Mouse (Mus musculus) MN1 (cell line): Measurements from ENCODE around the gene Thsd4.

Experiments
- DNase-seq: peaks from one replicate; pipeline ENCODE4 v3.0.0-alpha.2; 2016; ENCODE audit warnings: low spot score

Gene Thsd4

DNA sequence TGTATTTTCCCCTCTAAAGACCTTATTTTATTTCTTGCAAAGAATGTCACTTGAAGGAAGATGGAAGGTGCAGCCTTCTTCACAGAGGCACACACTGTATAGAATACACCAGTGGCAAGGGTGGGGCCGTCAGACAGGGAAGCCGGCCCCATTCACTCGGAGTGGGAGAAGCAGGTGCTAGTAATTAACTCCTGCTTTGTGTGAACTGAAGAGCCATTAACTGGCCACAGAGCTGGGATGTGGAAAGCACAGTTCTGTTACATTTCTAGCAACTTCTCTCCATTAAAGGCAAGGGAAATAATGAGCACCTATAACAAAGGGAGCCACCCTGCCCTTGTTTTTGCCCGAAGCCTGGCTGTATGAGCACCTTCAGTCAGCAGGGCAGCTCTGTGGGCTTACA lies 374.4 kb downstream of the Thsd4 start:
- no peak for DNase-seq

- DNase-seq, result no peak
Measured at GRCm38 (mm10) chr9:60143816-60144215, 378.0 kb downstream of the Thsd4 start.

DNA sequence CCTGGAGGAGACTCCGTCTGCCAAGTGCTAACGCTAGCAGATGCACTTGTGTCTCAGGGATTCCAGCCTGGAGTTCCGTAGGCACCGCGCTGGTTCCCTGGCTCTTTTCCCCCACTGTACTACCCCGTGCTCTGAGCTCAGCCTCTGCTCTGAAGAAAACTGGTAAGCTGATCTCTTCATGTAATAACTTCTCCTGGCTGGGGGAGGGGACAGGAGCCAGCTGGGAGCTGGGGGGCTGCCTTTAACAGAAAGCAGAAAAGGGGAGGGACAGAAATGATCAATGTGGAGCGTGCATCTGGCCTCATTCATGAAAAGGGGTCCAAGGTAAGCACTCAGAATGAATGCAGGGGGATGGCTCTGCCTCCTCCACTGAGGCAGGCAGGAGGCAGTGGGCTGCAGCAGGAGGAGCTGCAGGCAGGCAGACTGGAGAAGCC lies 380.7 kb downstream of the Thsd4 start:
- no peak for DNase-seq

GRCm38 (mm10) chr9:60140411-60140810 lies 381.4 kb downstream of the Thsd4 start:
- no peak for DNase-seq

GRCm38 (mm10) chr9:60139446-60139845 lies 382.4 kb downstream of the Thsd4 start:
- DNase-seq, result no peak

DNA sequence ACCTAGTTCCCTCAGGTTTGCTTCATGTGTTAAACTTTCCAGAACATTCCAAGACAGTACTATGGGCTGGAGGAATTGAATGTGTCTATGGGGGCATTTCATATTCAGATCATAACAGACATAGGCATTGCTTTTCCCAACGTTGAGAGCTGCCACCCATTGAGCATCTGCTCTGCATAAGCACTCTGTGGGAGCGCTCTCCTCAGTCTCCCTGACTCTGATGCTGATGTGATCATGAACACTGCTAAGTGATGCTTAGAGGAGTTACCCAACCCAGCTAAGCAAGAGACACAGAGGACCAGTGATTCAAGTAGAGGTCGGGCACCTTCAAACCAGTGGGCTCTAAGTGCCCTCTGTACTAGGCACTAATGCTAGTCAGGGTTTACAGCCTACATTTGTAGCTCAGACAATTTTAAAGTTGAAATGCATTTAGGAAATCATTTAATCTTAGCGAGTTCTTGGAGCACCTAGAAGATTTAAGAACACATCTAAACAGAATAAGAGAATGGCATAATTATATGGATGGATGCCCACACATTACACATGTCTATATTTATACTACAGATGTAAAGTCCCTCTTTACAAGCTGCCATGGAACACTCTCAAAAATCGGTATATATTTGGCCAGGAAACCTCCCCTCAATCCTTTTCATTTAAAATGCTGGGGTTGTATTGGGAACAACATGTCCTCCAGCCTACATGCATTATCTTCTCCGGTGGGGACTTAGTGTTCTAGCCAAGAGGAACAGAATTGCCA lies 392.4 kb downstream of the Thsd4 start:
- no peak for DNase-seq

GRCm38 (mm10) chr9:60126961-60127360 lies 394.9 kb downstream of the Thsd4 start:
- DNase-seq, result no peak

- no peak for DNase-seq
Measured at GRCm38 (mm10) chr9:60124102-60124501, 397.7 kb downstream of the Thsd4 start.

DNA sequence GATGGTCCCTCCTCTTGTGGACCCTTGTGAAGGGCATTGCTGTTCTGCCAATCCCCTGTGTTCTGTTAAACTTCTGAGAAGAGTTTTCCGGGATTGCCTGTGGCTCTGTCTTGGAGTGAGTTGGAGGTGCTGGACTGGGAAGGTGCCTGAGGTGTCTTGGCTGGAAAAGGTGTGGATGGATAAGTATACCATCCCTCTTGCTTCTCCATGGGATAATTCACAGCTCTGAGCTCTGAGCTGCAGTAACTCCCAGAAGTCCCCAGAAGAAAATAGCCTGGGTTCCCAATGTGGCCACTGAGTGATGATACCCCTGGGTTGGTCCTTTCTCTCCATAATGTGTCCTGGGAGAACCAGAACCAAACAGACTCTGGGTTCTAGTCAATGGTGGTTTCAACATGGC lies 398.8 kb downstream of the Thsd4 start:
- DNase-seq, result no peak

DNA sequence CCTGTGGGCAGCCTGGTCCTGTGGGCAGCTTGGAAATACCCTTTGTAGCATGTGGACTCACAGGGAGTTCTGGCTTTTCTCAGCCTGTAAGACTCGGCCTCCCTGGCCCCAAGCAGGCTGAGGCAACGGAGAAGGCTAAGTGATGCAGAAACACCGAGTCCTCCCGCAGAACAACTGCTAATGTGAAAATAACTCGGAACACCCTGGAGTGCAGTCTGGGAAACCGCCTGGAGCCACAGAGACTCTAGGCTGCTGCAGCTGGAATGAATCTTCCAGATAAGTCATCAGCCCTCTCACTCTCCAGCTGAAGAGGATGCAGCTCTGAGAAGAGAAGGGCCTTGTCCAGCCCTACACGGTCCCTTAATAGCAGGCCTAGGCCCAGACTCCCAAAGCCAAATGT lies 402.0 kb downstream of the Thsd4 start:
- no peak for DNase-seq

- DNase-seq, result no peak
Measured at GRCm38 (mm10) chr9:60117831-60118230, 404.0 kb downstream of the Thsd4 start.

DNA sequence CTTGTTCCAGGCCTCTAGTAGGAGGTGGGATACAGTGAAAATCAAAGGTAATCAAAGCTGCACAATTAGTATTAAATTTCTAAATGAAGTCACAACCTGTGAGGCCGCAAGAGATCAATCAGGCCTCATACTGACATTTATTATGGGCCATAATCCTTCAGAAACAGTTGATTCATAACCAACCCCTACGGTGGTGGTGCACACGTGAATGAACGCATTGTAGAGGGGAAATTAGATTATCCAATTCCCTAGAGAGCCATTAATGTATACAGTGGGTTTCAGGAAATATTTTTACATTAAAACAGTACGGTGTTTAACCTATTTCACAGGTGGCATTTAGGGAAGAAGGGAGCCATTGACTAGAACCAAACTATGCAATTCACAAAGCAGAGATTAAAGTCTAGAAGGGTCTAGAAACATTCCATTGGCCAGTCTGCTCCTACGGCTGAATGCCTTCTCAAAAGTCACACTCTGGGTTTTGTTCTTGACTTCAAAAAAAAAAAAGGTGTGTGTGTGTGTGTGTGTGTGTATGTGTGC lies 406.1 kb downstream of the Thsd4 start:
- DNase-seq, result no peak

DNA sequence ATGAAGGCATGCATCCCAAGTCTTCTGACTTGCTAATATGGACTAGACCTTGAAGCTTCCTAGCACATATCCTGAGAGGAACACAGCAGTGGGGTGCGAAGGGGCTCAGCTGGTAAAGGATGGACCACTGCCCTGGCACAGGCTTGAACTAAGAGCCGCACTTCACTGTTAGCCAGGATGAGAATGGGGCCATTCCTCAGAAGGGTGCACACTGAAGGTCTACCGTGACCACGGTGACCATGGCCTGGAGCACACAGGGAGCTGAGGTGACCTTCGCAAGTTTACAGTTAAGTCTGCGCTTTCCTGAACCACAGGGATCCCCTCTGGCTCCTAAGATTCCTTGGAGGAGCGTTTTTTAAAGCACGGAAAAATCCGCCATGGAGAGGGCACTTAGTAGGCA lies 406.5 kb downstream of the Thsd4 start:
- DNase-seq, result no peak

DNA sequence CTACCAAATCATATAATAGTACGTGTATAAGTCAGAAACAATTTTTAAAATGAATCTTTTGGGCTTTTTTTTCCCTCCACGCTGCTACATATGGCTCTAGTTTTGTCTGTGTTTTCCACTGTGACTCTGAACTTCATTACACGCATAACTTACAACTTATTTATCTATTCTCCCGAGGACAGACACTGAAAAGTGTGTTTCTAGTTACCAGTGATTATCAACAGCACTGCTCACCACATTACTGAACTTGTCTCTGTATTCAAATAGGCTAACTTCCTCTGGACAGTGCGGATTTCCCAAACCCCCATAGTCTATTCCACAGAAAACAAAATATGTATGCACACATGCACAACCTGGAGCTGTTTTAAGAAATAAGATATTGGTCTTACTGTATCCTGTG lies 411.6 kb downstream of the Thsd4 start:
- no peak for DNase-seq

DNA sequence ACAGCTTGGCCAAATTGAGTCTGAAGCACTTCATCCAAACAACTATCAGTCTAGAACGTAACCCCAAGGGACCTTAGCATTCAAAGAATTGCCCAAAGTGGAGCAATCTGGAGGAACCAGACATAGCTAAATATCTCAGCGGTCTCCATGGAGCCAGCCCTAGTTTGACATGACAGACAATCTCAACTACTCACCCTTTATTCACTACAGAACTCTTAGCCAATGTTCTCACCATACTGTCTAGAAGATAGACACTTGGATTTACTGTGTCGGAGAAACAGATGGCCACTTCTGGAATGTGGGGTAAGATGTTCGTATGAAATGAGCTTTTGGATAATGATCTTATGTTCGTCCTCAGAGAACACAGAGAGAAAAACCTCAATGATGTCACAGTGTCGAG lies 415.2 kb downstream of the Thsd4 start:
- DNase-seq, result no peak

- no peak for DNase-seq
Measured at GRCm38 (mm10) chr9:60106106-60106505, 415.7 kb downstream of the Thsd4 start.

- no peak for DNase-seq
Measured at GRCm38 (mm10) chr9:60094211-60094610, 427.6 kb downstream of the Thsd4 start.

- no peak for DNase-seq
Measured at GRCm38 (mm10) chr9:60092428-60092827, 429.4 kb downstream of the Thsd4 start.

- no peak for DNase-seq
Measured at GRCm38 (mm10) chr9:60089441-60089840, 432.4 kb downstream of the Thsd4 start.

DNA sequence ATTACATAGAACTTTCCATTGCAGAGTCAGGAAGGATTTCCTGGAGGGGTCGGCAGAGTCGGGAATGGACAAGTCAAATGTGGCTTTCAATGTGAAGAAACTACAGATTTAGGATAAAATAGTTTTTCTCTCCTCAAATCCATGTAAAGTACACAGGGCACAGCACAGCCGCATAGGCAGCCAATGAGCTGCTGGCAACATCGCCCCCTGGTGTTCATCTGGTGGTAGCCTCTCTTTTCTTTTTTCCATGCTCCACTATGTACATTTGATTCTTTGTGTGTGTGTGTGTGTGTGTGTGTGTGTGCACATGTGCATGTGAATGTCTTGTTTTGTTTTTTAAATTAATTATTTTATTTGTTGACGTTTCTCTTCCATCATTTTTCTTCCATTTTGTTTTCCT lies 433.7 kb downstream of the Thsd4 start:
- no peak for DNase-seq

DNA sequence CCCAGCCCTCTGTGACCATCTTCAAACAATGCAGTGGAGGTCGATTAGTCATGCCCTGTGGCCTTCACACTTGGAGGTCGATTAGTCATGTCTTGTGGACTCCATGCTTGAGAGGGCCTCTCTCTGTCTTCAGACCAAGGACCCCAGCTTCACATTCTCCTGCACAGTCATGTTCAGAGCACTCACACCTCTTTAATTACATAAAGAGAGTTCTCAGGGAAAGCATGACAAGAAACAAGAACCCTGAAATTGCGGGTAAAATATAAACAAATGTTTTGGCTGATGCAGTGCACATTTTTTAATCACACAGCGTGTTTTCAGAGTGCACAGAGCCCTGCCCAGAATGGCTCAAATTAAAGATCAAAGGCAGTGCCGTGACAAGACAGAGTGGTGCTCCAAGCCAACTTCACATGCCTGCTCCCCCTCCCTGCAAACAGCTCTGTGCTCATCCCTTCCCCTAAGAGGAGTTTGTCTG lies 439.7 kb downstream of the Thsd4 start:
- DNase-seq, result no peak

- DNase-seq, result no peak
Measured at GRCm38 (mm10) chr9:60077761-60078160, 444.1 kb downstream of the Thsd4 start.

DNA sequence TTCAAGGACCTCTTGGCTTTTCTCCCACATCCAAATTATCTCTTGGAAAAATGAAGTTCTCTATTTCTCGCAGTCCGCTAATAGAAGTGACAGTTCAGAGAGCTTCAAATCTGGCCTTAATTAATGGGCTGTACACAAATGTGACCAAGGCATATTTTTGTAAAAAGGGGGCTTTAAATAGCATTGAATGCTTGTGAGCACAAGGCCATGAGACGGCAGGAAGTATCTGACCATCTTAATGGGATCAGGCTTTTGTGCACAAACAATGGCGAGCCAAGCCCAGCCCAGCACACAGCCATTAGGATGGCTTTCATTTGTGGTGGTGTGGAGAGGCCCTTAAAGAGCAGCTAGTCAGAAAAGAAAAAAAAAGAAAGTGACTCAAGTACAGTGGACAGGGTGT lies 445.4 kb downstream of the Thsd4 start:
- no peak for DNase-seq
